ENCODE assay signal across 12 mouse cellular contexts in the genomic region with DNA sequence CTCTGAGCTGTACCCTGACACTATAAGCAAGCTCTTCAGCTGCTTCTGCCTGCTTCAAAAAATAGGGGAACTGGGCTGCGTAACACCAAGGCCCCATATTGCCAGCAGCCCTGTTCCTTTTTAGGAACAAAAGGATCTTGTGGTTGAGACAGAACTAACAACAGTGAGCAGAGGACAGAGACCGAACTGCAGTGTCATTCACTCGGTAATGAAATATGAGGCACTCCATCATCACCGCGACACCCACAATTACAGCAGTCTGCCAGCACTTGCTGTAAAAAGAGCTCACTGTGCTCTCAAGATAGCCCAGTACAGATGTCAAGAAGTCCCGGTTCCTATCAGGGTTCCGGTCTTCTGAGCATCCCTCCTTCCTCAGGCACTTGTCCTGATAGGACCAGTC. TPM values are rescaled to one million over a fixed set of nuclear protein-coding genes. Genes with fewer than 3 reads are reported as not detected.
DNase-seq lines count a peak whose midpoint lies in the region; ATAC-seq and TF ChIP-seq lines count a peak whose summit lies in the region.
"Had no signal": no experiment of that assay in that cellular context is flagged by ENCODE, and none has a peak within 500 bp of the region (broad histone marks: within the 10 kb centered on the region; RNA-seq: fewer than 3 reads in every experiment).

No protein-coding gene starts in this region.

- no peak for TF ChIP-seq CTCF in lung, adult 2 months (IDR thresholded peaks at IDR 0.05; ENCODE audit: insufficient read depth, low read length)

- no peak for ATAC-seq in liver, embryonic 16.5 days (ENCODE audit: low read depth)
- ATAC-seq: midbrain, embryonic 16.5 days had no signal

- TF ChIP-seq POLR2A in lung, adult 2 months (IDR thresholded peaks at IDR 0.05; ENCODE audit: borderline replicate concordance, extremely low read depth, low read depth, low read length): no peak

- H3K9ac ChIP-seq in liver, embryonic 16.5 days (ENCODE audit: low read depth, low read length): 0 out of 2 replicates have a peak overlapping the region, but pooled peaks have one; percentile 8
- H3K9ac ChIP-seq: forebrain, embryonic 12.5 days had no signal

- peak overlapping the region; percentile 62 for H3K27ac ChIP-seq in liver, embryonic 16.5 days (ENCODE audit: low read length)
- H3K27ac ChIP-seq: forebrain, embryonic 12.5 days had no signal

- no peak overlapping the region for H3K4me3 ChIP-seq in lung, adult 2 months (replicated peaks; ENCODE audit: extremely low read depth, low read depth, low read length)
- H3K4me3 ChIP-seq in liver, embryonic 16.5 days (ENCODE audit: low read depth, low read length): no peak overlapping the region
- H3K4me3 ChIP-seq: forebrain, embryonic 12.5 days had no signal

- WGBS in lung, adult 2 months: 61% methylated on average over 7 of the region's 7 CpGs
- 19% methylated on average over 7 of the region's 7 CpGs for WGBS in liver, embryonic 16.5 days (ENCODE audit: insufficient replicate concordance)

- no peaks in the 10 kb centered on the region for H3K27me3 ChIP-seq in liver, embryonic 16.5 days (ENCODE audit: control insufficient read depth, insufficient read depth, low read depth, low read length)
- no peaks in the 10 kb centered on the region for H3K27me3 ChIP-seq in splenic B cell, adult 2 months (ENCODE audit: control insufficient read depth, insufficient read depth, low read length, poor library complexity, severe bottlenecking)
- H3K27me3 ChIP-seq: CH12.LX; forebrain, embryonic 12.5 days had no signal

- H3K36me3 ChIP-seq in liver, embryonic 16.5 days (ENCODE audit: control insufficient read depth, insufficient read depth): no peaks in the 10 kb centered on the region
- H3K36me3 ChIP-seq in splenic B cell, adult 2 months (ENCODE audit: control insufficient read depth, insufficient read depth, low read length, poor library complexity, severe bottlenecking): no peaks in the 10 kb centered on the region
- H3K36me3 ChIP-seq: forebrain, embryonic 12.5 days had no signal

- no peaks in the 10 kb centered on the region for H3K9me3 ChIP-seq in liver, embryonic 16.5 days (replicated peaks; ENCODE audit: control insufficient read depth, low read length)
- H3K9me3 ChIP-seq: forebrain, embryonic 12.5 days had no signal

- peak overlapping the region; percentile 34; the same call in 1 of the 2 replicates for H3K4me2 ChIP-seq in liver, embryonic 16.5 days (ENCODE audit: low read depth, low read length)
- H3K4me2 ChIP-seq: forebrain, embryonic 12.5 days had no signal

- DNase-seq in lung, postnatal 36 days: peak; percentile 21
- no peak for DNase-seq in lung, adult 2 months
- DNase-seq in c-Kit-positive CD71-negative TER-119-negative erythroid progenitor cells, embryonic 14.5 days (ENCODE audit: low read depth): peak; percentile 57
- DNase-seq in splenic B cell, adult 2 months (ENCODE audit: low read depth, low spot score): peak; percentile 43
- no peak for DNase-seq in urinary bladder, postnatal 36 days (ENCODE audit: low spot score in 2 of 2)
- no peak for DNase-seq in cerebellum, adult 9-10 months
- DNase-seq: cerebellum, adult 8-10 months; gastrocnemius, postnatal 10 days had no signal

- H3K4me1 ChIP-seq in lung, adult 2 months (ENCODE audit: control insufficient read depth, insufficient read depth, low read length): no peaks in the 10 kb centered on the region
- H3K4me1 ChIP-seq in liver, embryonic 16.5 days (ENCODE audit: control insufficient read depth, low read depth, low read length): peaks cover 40% of the 10 kb centered on the region
- H3K4me1 ChIP-seq: forebrain, embryonic 12.5 days had no signal

RNA-seq across cellular contexts. Expression of a gene that starts 18.1 kb away (rescaled TPM):
- polyA plus RNA-seq in lung, adult 2 months (2012; rRNA removed): 3.5 and 6.3 TPM in 2 replicates
- polyA plus RNA-seq in liver, embryonic 16.5 days (2015; fragmentation: Nextera tagmentation; extraction: Ambion mirVana): 22.7 and 28.4 TPM in 2 replicates

RNA-seq across cellular contexts. Expression of a gene that starts 26.0 kb away (rescaled TPM):
- polyA plus RNA-seq in lung, adult 2 months (2012; rRNA removed): 6.2 and 14.9 TPM in 2 replicates
- polyA plus RNA-seq in liver, embryonic 16.5 days (2015; fragmentation: Nextera tagmentation; extraction: Ambion mirVana): 33.5 and 37.6 TPM in 2 replicates

RNA-seq across cellular contexts. Expression of a gene that starts 29.2 kb away (rescaled TPM):
- polyA plus RNA-seq in lung, adult 2 months (2012; rRNA removed): 1.5 and 2.2 TPM in 2 replicates
- polyA plus RNA-seq in liver, embryonic 16.5 days (2015; fragmentation: Nextera tagmentation; extraction: Ambion mirVana): 23.6 and 25.9 TPM in 2 replicates

Comparison
In these comparisons a context has a peak if more than half of its experiments do, and no peak if none do; other contexts are left out.
1. DNase-seq: peak in lung, postnatal 36 days (single experiment), c-Kit-positive CD71-negative TER-119-negative erythroid progenitor cells, embryonic 14.5 days (single experiment) and splenic B cell, adult 2 months (single experiment); none in lung, adult 2 months (single experiment), urinary bladder, postnatal 36 days (0 of 2) and cerebellum, adult 9-10 months (single experiment).